Mouse (Mus musculus): ENCODE results near the gene Obp2a.

- TF ChIP-seq CTCF (IDR thresholded peaks at IDR 0.05; ENCODE audit: low read depth, low read length), result no peak
- TF ChIP-seq POLR2A (IDR thresholded peaks at IDR 0.05; ENCODE audit: extremely low read depth, insufficient read depth, low read length), result no peak
Observed at GRCm38 (mm10) chr2:25666516-25666915, 33.3 kb upstream of the Obp2a start.
